29 mouse cellular contexts compared by ENCODE assay signal in the genomic region with DNA sequence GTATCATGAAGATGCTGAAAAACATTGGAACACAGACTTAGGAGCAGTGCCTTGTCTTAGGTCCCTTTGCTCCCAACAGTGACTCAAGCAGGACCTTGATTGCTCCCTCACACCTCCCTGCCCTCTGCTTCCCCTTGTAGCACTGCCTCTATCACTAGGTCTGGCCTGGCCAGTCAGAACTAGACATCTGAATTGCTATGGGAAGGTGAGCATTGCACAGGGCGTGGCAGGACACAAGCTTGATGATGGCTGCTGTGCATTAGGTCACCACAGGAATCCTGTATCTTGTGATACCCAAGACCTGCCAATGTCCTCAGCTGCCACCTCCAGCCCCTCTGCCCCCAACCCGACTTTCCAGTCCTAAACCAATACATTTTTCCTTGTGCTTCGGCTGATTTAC. TPM values are rescaled to one million over a fixed set of nuclear protein-coding genes. Genes with fewer than 3 reads are reported as not detected.
A peak's percentile ranks its signal among the peaks of the same experiment; 100 is the strongest.
DNase-seq lines count a peak whose midpoint lies in the region; ATAC-seq and TF ChIP-seq lines count a peak whose summit lies in the region.
"Had no signal": no experiment of that assay in that cellular context is flagged by ENCODE, and none has a peak within 500 bp of the region (broad histone marks: within the 10 kb centered on the region; RNA-seq: fewer than 3 reads in every experiment).

No protein-coding gene starts in this region.

- H3K27me3 ChIP-seq in kidney, adult 2 months (replicated peaks; ENCODE audit: control insufficient read depth, insufficient read depth, low read length): no peaks in the 10 kb centered on the region
- no peaks in the 10 kb centered on the region for H3K27me3 ChIP-seq in kidney, embryonic 16.5 days (ENCODE audit: insufficient read depth, low read length)
- H3K27me3 ChIP-seq in intestine, embryonic 16.5 days (replicated peaks; ENCODE audit: control insufficient read depth, insufficient read depth, low read length): no peaks in the 10 kb centered on the region
- no peaks in the 10 kb centered on the region for H3K27me3 ChIP-seq in stomach, postnatal 0 days (ENCODE audit: control insufficient read depth, insufficient read depth, low read length)
- H3K27me3 ChIP-seq: CH12.LX; embryonic facial prominence, embryonic 12.5 days; embryonic facial prominence, embryonic 15.5 days; forebrain, embryonic 13.5 days; heart, embryonic 12.5 days; heart, embryonic 15.5 days had no signal

- 0 out of 2 replicates have a peak overlapping the region, but pooled peaks have one; percentile 16 for H3K27ac ChIP-seq in kidney, adult 2 months (ENCODE audit: insufficient read depth, low read depth, low read length)
- H3K27ac ChIP-seq in kidney, embryonic 16.5 days (ENCODE audit: low read length): no peak overlapping the region
- no peak overlapping the region for H3K27ac ChIP-seq in intestine, embryonic 16.5 days (ENCODE audit: low read length)
- H3K27ac ChIP-seq in stomach, postnatal 0 days (replicated peaks): no peak overlapping the region
- H3K27ac ChIP-seq: embryonic facial prominence, embryonic 12.5 days; embryonic facial prominence, embryonic 15.5 days; forebrain, embryonic 13.5 days; heart, embryonic 15.5 days; hindbrain, embryonic 14.5 days; hindbrain, postnatal 0 days had no signal

- H3K9ac ChIP-seq in kidney, embryonic 16.5 days (replicated peaks; ENCODE audit: low read length): no peak overlapping the region
- no peak overlapping the region for H3K9ac ChIP-seq in intestine, embryonic 16.5 days (ENCODE audit: low read depth, low read length)
- no peak overlapping the region for H3K9ac ChIP-seq in stomach, postnatal 0 days (ENCODE audit: low read length)
- H3K9ac ChIP-seq: embryonic facial prominence, embryonic 12.5 days; embryonic facial prominence, embryonic 15.5 days; forebrain, embryonic 13.5 days; heart, embryonic 12.5 days; heart, embryonic 15.5 days; hindbrain, embryonic 14.5 days had no signal

- ATAC-seq in kidney, embryonic 16.5 days (ENCODE audit: low FRiP score, low TSS enrichment): no peak
- peak; percentile 52 for ATAC-seq in intestine, embryonic 16.5 days
- ATAC-seq in stomach, postnatal 0 days (ENCODE audit: low FRiP score, low TSS enrichment): 0 out of 2 replicates have a peak, but pooled peaks have one; percentile 36
- ATAC-seq: activated CD4-positive, CD25-positive, alpha-beta regulatory T cell, adult 4 months; forebrain, embryonic 13.5 days; forebrain, embryonic 16.5 days; hindbrain, postnatal 0 days; inflammation-experienced regulatory T-cells, adult 6 months had no signal

- H3K4me1 ChIP-seq in kidney, adult 2 months (ENCODE audit: control insufficient read depth, insufficient read depth, low read length): peaks cover 16% of the 10 kb centered on the region; the same call in 1 of the 2 replicates
- no peaks in the 10 kb centered on the region for H3K4me1 ChIP-seq in kidney, embryonic 16.5 days (ENCODE audit: insufficient read depth, low read length)
- H3K4me1 ChIP-seq in intestine, embryonic 16.5 days (ENCODE audit: control insufficient read depth, insufficient read depth, low read length): no peaks in the 10 kb centered on the region
- no peaks in the 10 kb centered on the region for H3K4me1 ChIP-seq in stomach, postnatal 0 days (replicated peaks; ENCODE audit: control insufficient read depth, insufficient read depth)
- H3K4me1 ChIP-seq: embryonic facial prominence, embryonic 12.5 days; forebrain, embryonic 13.5 days had no signal

- H3K4me2 ChIP-seq in kidney, embryonic 16.5 days (replicated peaks; ENCODE audit: low read depth, low read length): no peak overlapping the region
- H3K4me2 ChIP-seq in intestine, embryonic 16.5 days (ENCODE audit: low read depth, low read length): no peak overlapping the region
- no peak overlapping the region for H3K4me2 ChIP-seq in stomach, postnatal 0 days (replicated peaks; ENCODE audit: low read depth)
- H3K4me2 ChIP-seq: embryonic facial prominence, embryonic 12.5 days; embryonic facial prominence, embryonic 15.5 days; forebrain, embryonic 13.5 days; heart, embryonic 12.5 days; heart, embryonic 15.5 days; hindbrain, embryonic 14.5 days had no signal

- DNase-seq in kidney, adult 2 months: no peak
- DNase-seq in stomach, postnatal 0 days (ENCODE audit: low spot score): no peak
- no peak for DNase-seq in frontal cortex, adult 2 months (ENCODE audit: extremely low spot score in 1 of 2, low spot score in 1 of 2)
- no peak for DNase-seq in adrenal gland, postnatal 4 days (ENCODE audit: low spot score in 2 of 2)
- DNase-seq: adrenal gland, adult 8-10 months; adrenal gland, postnatal 25 days; B cell, adult 2 months; cerebellum, adult 18-20 months; cerebellum, adult 9-10 months; cerebellum, postnatal 14 days; gastrocnemius, adult 2 months; gastrocnemius, postnatal 14 days; heart, adult 11 months; heart, postnatal 14 days; heart, postnatal 4 days; kidney, adult 18-20 months had no signal

- 91% methylated on average over 3 of the region's 3 CpGs for WGBS in kidney, adult 2 months
- 92% methylated on average over 3 of the region's 3 CpGs for whole genome bisulfite sequencing in kidney, embryonic 16.5 days
- WGBS in intestine, embryonic 16.5 days: 86% methylated on average over 3 of the region's 3 CpGs
- 91% methylated on average over 3 of the region's 3 CpGs for WGBS in stomach, postnatal 0 days

- H3K4me3 ChIP-seq in kidney, adult 2 months (ENCODE audit: insufficient read depth, low read depth, low read length): no peak overlapping the region
- H3K4me3 ChIP-seq in kidney, embryonic 16.5 days (ENCODE audit: low read length): no peak overlapping the region
- no peak overlapping the region for H3K4me3 ChIP-seq in intestine, embryonic 16.5 days (ENCODE audit: low read length)
- H3K4me3 ChIP-seq in stomach, postnatal 0 days (ENCODE audit: low read depth, low read length): no peak overlapping the region
- H3K4me3 ChIP-seq: embryonic facial prominence, embryonic 12.5 days; embryonic facial prominence, embryonic 15.5 days; forebrain, embryonic 13.5 days; gastrocnemius, adult 2 months; heart, embryonic 12.5 days; heart, embryonic 15.5 days had no signal

- no peaks in the 10 kb centered on the region for H3K9me3 ChIP-seq in kidney, embryonic 16.5 days (ENCODE audit: low read length)
- no peaks in the 10 kb centered on the region for H3K9me3 ChIP-seq in intestine, embryonic 16.5 days (ENCODE audit: control insufficient read depth, low read length)
- H3K9me3 ChIP-seq in stomach, postnatal 0 days (ENCODE audit: control insufficient read depth, low read length): no peaks in the 10 kb centered on the region
- H3K9me3 ChIP-seq: embryonic facial prominence, embryonic 12.5 days; embryonic facial prominence, embryonic 15.5 days; forebrain, embryonic 13.5 days; heart, embryonic 12.5 days; heart, embryonic 15.5 days had no signal

- TF ChIP-seq POLR2A in kidney, adult 2 months (IDR thresholded peaks at IDR 0.05; ENCODE audit: low read depth, low read length): no peak

- TF ChIP-seq EP300 in stomach, postnatal 0 days (optimal IDR thresholded peaks at IDR 0.05): no peak

- no peaks in the 10 kb centered on the region for H3K36me3 ChIP-seq in kidney, adult 2 months (ENCODE audit: control insufficient read depth, insufficient read depth, low read length)
- peaks cover 44% of the 10 kb centered on the region for H3K36me3 ChIP-seq in kidney, embryonic 16.5 days (ENCODE audit: insufficient read depth, low read length)
- H3K36me3 ChIP-seq in intestine, embryonic 16.5 days (ENCODE audit: control insufficient read depth, insufficient read depth, low read length): peaks cover 22% of the 10 kb centered on the region
- H3K36me3 ChIP-seq in stomach, postnatal 0 days (ENCODE audit: control insufficient read depth, insufficient read depth, low read length): peaks cover 32% of the 10 kb centered on the region

- TF ChIP-seq CTCF in kidney, adult 2 months (conservative IDR thresholded peaks at IDR 0.05; ENCODE audit: insufficient read depth, insufficient read length, low read depth, low read length): no peak
- TF ChIP-seq CTCF in stomach, postnatal 0 days (IDR thresholded peaks at IDR 0.05; ENCODE audit: low read depth): no peak

RNA-seq across cellular contexts. Expression of a gene that starts 25.1 kb away (rescaled TPM):
- 10.9 and 12.5 TPM in 2 replicates for polyA plus RNA-seq in kidney, adult 2 months (2012; rRNA removed)
- polyA plus RNA-seq in kidney, embryonic 16.5 days (2015; fragmentation: Nextera tagmentation; extraction: Ambion mirVana): 5.2 and 6.3 TPM in 2 replicates
- polyA plus RNA-seq in intestine, embryonic 16.5 days (2015; fragmentation: Nextera tagmentation; extraction: Ambion mirVana): 2.9 and 3.0 TPM in 2 replicates
- polyA plus RNA-seq in stomach, postnatal 0 days (2015; fragmentation: Nextera tagmentation; extraction: Ambion mirVana): 2.4 TPM in 2 replicates
- 7.0 and 7.4 TPM in 2 replicates for polyA plus RNA-seq in frontal cortex, adult 2 months (2012; rRNA removed)
- total RNA-seq in adrenal gland, postnatal 4 days (2021): 10 to 100 TPM; 34.4 to 36.7 TPM

RNA-seq across cellular contexts. Expression of a gene that starts 28.6 kb away (rescaled TPM):
- polyA plus RNA-seq in kidney, adult 2 months (2012; rRNA removed): 33.8 and 46.3 TPM in 2 replicates
- 2.5 and 2.8 TPM in 2 replicates for polyA plus RNA-seq in kidney, embryonic 16.5 days (2015; fragmentation: Nextera tagmentation; extraction: Ambion mirVana)
- 4.3 and 5.1 TPM in 2 replicates for polyA plus RNA-seq in intestine, embryonic 16.5 days (2015; fragmentation: Nextera tagmentation; extraction: Ambion mirVana)
- 13.2 and 13.8 TPM in 2 replicates for polyA plus RNA-seq in stomach, postnatal 0 days (2015; fragmentation: Nextera tagmentation; extraction: Ambion mirVana)
- 25.2 and 27.1 TPM in 2 replicates for polyA plus RNA-seq in frontal cortex, adult 2 months (2012; rRNA removed)
- 1 to 10 TPM; 4.4 to 6.0 TPM for total RNA-seq in adrenal gland, postnatal 4 days (2021)
- polyA plus RNA-seq: activated CD4-positive, CD25-positive, alpha-beta regulatory T cell, adult 4 months; inflammation-experienced regulatory T-cells, adult 6 months had no signal

RNA-seq across cellular contexts. Expression of a gene that starts 56.3 kb away (rescaled TPM):
- 85.4 and 105 TPM in 2 replicates for polyA plus RNA-seq in kidney, adult 2 months (2012; rRNA removed)
- polyA plus RNA-seq in kidney, embryonic 16.5 days (2015; fragmentation: Nextera tagmentation; extraction: Ambion mirVana): 9.8 and 11.9 TPM in 2 replicates
- polyA plus RNA-seq in intestine, embryonic 16.5 days (2015; fragmentation: Nextera tagmentation; extraction: Ambion mirVana): 7.6 and 8.2 TPM in 2 replicates
- polyA plus RNA-seq in stomach, postnatal 0 days (2015; fragmentation: Nextera tagmentation; extraction: Ambion mirVana): 30.8 and 32.6 TPM in 2 replicates
- polyA plus RNA-seq in frontal cortex, adult 2 months (2012; rRNA removed): 57.7 and 59.8 TPM in 2 replicates
- 100 to 1,000 TPM; 159 to 178 TPM for total RNA-seq in adrenal gland, postnatal 4 days (2021)

RNA-seq across cellular contexts. Expression of a gene that starts 56.4 kb away (rescaled TPM):
- polyA plus RNA-seq in kidney, adult 2 months (2012; rRNA removed): 337 and 344 TPM in 2 replicates
- polyA plus RNA-seq in kidney, embryonic 16.5 days (2015; fragmentation: Nextera tagmentation; extraction: Ambion mirVana): 298 and 338 TPM in 2 replicates
- 193 and 196 TPM in 2 replicates for polyA plus RNA-seq in intestine, embryonic 16.5 days (2015; fragmentation: Nextera tagmentation; extraction: Ambion mirVana)
- polyA plus RNA-seq in stomach, postnatal 0 days (2015; fragmentation: Nextera tagmentation; extraction: Ambion mirVana): 211 and 220 TPM in 2 replicates
- polyA plus RNA-seq in frontal cortex, adult 2 months (2012; rRNA removed): 334 and 368 TPM in 2 replicates
- total RNA-seq in adrenal gland, postnatal 4 days (2021): 100 to 1,000 TPM; 502 to 551 TPM

RNA-seq across cellular contexts. Expression of a gene that starts 58.5 kb away (rescaled TPM):
- polyA plus RNA-seq in kidney, adult 2 months (2012; rRNA removed): 84.1 and 118 TPM in 2 replicates
- 393 and 397 TPM in 2 replicates for polyA plus RNA-seq in kidney, embryonic 16.5 days (2015; fragmentation: Nextera tagmentation; extraction: Ambion mirVana)
- 347 and 362 TPM in 2 replicates for polyA plus RNA-seq in intestine, embryonic 16.5 days (2015; fragmentation: Nextera tagmentation; extraction: Ambion mirVana)
- 171 and 181 TPM in 2 replicates for polyA plus RNA-seq in stomach, postnatal 0 days (2015; fragmentation: Nextera tagmentation; extraction: Ambion mirVana)
- 287 and 369 TPM in 2 replicates for polyA plus RNA-seq in frontal cortex, adult 2 months (2012; rRNA removed)
- 100 to 1,000 TPM; 444 to 454 TPM for total RNA-seq in adrenal gland, postnatal 4 days (2021)
